Mouse (Mus musculus) left cerebral cortex, adult 9 months (tissue): ENCODE measurements at regions not wholly inside any gene's neighbourhood (a gene's known extent, or its start where the extent isn't known, plus 50 kb on each side); places are given as distances from the start of the nearest gene placed in this dataset.

Experiments used
- DNase-seq, 2 experiments: peaks; one replicate each; pipeline ENCODE4 v3.0.0; 2022; ENCODE audit warnings: low spot score in 2 of 2

DNA sequence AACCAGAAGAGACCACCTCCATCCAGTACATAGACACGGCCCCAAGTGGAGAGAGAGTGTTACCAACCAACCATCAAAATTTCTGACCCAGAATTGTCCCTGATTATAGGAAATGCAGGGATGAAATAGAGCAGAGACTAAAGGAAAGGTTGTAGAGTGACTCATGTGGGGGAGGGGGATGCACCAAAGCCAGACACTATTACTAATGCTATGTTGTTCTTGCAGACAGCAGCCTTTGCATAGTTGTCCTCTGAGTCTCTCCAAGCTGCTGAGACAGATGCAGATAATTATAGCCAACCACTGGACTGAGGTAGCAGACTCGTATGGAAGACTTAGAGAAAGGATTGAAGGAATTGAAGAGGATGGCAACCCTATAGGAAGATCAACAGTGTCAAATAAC is 274.6 kb upstream of the 4930595M18Rik start:
- no peak for DNase-seq

DNA sequence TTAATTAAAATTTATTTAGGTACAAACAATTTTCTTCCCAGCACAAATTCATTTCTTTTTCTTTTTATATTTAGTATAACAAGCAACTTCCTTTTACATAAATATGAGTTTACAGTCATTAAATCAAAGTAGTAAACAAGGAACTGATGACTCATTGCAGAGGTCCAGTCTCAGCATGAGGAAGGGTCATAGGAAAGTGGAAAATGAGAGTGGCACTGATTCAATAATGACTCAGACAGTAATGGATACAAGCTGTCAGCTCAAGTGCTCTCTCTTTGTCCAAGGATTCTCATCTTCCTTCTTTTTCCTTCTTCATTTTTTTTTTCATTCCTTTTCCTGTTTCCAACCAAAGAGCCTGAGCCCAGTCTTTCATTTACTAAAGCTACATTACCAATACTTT is 271.9 kb upstream of the 4930595M18Rik start:
- no peak for DNase-seq

DNA sequence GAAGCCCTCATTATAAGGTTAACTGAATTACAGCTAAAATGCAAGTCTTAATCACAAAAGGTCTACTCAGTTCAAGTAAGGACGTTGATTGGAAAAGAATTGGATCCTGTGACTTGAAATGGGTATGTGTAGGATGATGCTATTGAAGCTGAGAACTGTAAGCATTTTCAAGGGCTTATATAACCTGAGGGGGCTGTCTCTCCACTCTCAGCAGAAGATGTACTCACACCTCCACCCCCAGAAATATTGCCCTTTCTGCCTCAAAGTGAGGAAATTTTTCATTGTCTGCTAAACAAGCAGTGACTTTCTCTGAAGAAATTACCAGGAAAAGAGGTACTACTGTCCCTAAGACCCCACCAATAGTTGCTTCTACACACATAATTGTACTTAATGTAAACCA is 246.1 kb upstream of the 4930595M18Rik start:
- DNase-seq: peak; percentile 5 to 44
